Mouse (Mus musculus): ENCODE data around the gene Exoc4.

DNA sequence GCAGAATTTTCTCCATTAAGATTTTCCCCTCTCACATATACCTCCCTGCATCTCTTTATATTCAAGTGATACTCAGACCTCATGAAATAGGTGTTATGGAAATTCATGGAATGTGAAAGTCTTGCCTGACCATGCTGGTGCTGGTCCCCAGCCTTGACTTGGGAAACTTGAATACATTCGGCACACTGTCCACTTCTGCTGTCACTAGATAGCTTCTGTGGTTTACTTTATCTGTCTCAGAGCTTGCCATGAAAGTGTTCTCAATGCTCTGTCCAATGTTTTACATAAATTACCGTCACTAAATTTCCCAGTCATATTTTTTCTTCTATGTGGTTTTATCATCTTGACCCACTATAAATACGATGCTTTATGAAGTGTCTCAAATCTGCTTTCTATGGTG is 552.4 kb downstream of the Exoc4 start:
- no peak for TF ChIP-seq CTCF (IDR thresholded peaks at IDR 0.05)
- no peak for TF ChIP-seq EP300 (IDR thresholded peaks at IDR 0.05)

All from lung, postnatal 0 days (tissue).